Mouse (Mus musculus) spleen, adult 12 weeks (tissue): Measurements from ENCODE around the gene Mov10l1.

ENCODE experiments used
- DNase-seq: peaks from one replicate; pipeline ENCODE4 v3.0.0; 2022; ENCODE audit warnings: low spot score

Gene Mov10l1

GRCm38 (mm10) chr15:89016722-89017121, 34.0 kb downstream of the Mov10l1 start:
- DNase-seq: no peak

GRCm38 (mm10) chr15:89020085-89020484, 37.4 kb downstream of the Mov10l1 start:
- DNase-seq: no peak

GRCm38 (mm10) chr15:89020492-89020891, 37.8 kb downstream of the Mov10l1 start:
- DNase-seq: no peak

GRCm38 (mm10) chr15:89044381-89044780, 61.7 kb downstream of the Mov10l1 start:
- DNase-seq: no peak

GRCm38 (mm10) chr15:89046356-89046755, 63.6 kb downstream of the Mov10l1 start:
- no peak for DNase-seq

- DNase-seq: no peak
Measured at GRCm38 (mm10) chr15:89054666-89055065, 72.0 kb downstream of the Mov10l1 start.

GRCm38 (mm10) chr15:89058736-89059135, 76.0 kb downstream of the Mov10l1 start:
- no peak for DNase-seq

GRCm38 (mm10) chr15:89059161-89059931, 76.6 kb downstream of the Mov10l1 start, which contains the start of gene Panx2:
Gene Panx2, plus strand, starts transcription at chr15:89059734.
- no peak for DNase-seq

GRCm38 (mm10) chr15:89060032-89060681, 77.4 kb downstream of the Mov10l1 start:
- no peak for DNase-seq

GRCm38 (mm10) chr15:89060811-89061460, 78.2 kb downstream of the Mov10l1 start:
- DNase-seq: no peak

- DNase-seq: no peak
Measured at GRCm38 (mm10) chr15:89061761-89062517, 79.2 kb downstream of the Mov10l1 start.

- no peak for DNase-seq
Measured at GRCm38 (mm10) chr15:89062518-89062910, 79.8 kb downstream of the Mov10l1 start.

- DNase-seq: no peak
Measured at GRCm38 (mm10) chr15:89063001-89063400, 80.3 kb downstream of the Mov10l1 start.

- DNase-seq: no peak
Measured at GRCm38 (mm10) chr15:89063536-89063935, 80.8 kb downstream of the Mov10l1 start.

GRCm38 (mm10) chr15:89064891-89065290, 82.2 kb downstream of the Mov10l1 start:
- DNase-seq: no peak

- no peak for DNase-seq
Measured at GRCm38 (mm10) chr15:89067609-89068008, 84.9 kb downstream of the Mov10l1 start.

GRCm38 (mm10) chr15:89068226-89068625, 85.5 kb downstream of the Mov10l1 start:
- no peak for DNase-seq

GRCm38 (mm10) chr15:89069336-89069840, 86.7 kb downstream of the Mov10l1 start:
- no peak for DNase-seq

GRCm38 (mm10) chr15:89070606-89071005, 87.9 kb downstream of the Mov10l1 start:
- DNase-seq: no peak

GRCm38 (mm10) chr15:89073993-89074603, 91.4 kb downstream of the Mov10l1 start:
- no peak for DNase-seq
